Mouse (Mus musculus) intestine, embryonic 15.5 days (tissue): ENCODE measurements around the gene Mgme1. TPM values are rescaled to one million over a fixed set of nuclear protein-coding genes. Genes with fewer than 3 reads are reported as not detected.
A peak's percentile ranks its signal among the peaks of the same experiment; 100 is the strongest.

ENCODE experiments used
- ATAC-seq: fragments of 200-750 bp; cut with Nextera tagmentation; 2 replicates; pipeline ENCODE4 v1.8.0; 2017; ENCODE audit warnings: moderate TSS enrichment, moderate library complexity
- H3K27ac ChIP-seq: fragments of 300-500 bp; sonication (generic); 2 replicates; pipeline ENCODE4 v1.5.1; 2015; ENCODE audit warnings: mild to moderate bottlenecking, inconsistent platforms
- H3K27me3 ChIP-seq: fragments of 300-500 bp; sonication (generic); replicated peaks from 2 replicates; pipeline ENCODE4 v1.6.1; 2015; ENCODE audit warnings: inconsistent platforms
- H3K36me3 ChIP-seq: fragments of 300-500 bp; sonication (generic); 2 replicates; pipeline ENCODE4 v1.6.1; 2015; ENCODE audit warnings: inconsistent platforms
- H3K4me1 ChIP-seq: fragments of 300-500 bp; sonication (generic); replicated peaks from 2 replicates; pipeline ENCODE4 v1.6.1; 2015; ENCODE audit warnings: inconsistent platforms
- H3K4me2 ChIP-seq: fragments of 300-500 bp; sonication (generic); replicated peaks from 2 replicates; pipeline ENCODE4 v1.6.1; 2015; ENCODE audit warnings: mild to moderate bottlenecking, inconsistent platforms
- H3K4me3 ChIP-seq: fragments of 300-500 bp; sonication (generic); replicated peaks from 2 replicates; pipeline ENCODE4 v1.5.1; 2015; ENCODE audit warnings: inconsistent platforms
- H3K9ac ChIP-seq: fragments of 300-500 bp; sonication (generic); 2 replicates; pipeline ENCODE4 v1.6.1; 2015; ENCODE audit warnings: inconsistent platforms
- H3K9me3 ChIP-seq: fragments of 300-500 bp; sonication (generic); 2 replicates; pipeline ENCODE4 v1.6.1; 2016; ENCODE audit warnings: inconsistent platforms
- WGBS: fragments of 180-500 bp; shearing (Covaris S2); methylation state at CpG from one replicate; pipeline ENCODE4 v1.1.7; 2015; 5-methylcytosine and 5-hydroxymethylcytosine counted together
- polyA plus RNA-seq: library from polyadenylated mRNA; unstranded; fragments of >200 nt; fragmentation: Nextera tagmentation; extraction: Ambion mirVana; gene quantifications from 2 replicates; pipeline ENCODE4 v1.2.1, GENCODE M21; 2015

The Mgme1 gene
- polyA plus RNA-seq: 22.7 and 23.3 TPM in 2 replicates

DNA sequence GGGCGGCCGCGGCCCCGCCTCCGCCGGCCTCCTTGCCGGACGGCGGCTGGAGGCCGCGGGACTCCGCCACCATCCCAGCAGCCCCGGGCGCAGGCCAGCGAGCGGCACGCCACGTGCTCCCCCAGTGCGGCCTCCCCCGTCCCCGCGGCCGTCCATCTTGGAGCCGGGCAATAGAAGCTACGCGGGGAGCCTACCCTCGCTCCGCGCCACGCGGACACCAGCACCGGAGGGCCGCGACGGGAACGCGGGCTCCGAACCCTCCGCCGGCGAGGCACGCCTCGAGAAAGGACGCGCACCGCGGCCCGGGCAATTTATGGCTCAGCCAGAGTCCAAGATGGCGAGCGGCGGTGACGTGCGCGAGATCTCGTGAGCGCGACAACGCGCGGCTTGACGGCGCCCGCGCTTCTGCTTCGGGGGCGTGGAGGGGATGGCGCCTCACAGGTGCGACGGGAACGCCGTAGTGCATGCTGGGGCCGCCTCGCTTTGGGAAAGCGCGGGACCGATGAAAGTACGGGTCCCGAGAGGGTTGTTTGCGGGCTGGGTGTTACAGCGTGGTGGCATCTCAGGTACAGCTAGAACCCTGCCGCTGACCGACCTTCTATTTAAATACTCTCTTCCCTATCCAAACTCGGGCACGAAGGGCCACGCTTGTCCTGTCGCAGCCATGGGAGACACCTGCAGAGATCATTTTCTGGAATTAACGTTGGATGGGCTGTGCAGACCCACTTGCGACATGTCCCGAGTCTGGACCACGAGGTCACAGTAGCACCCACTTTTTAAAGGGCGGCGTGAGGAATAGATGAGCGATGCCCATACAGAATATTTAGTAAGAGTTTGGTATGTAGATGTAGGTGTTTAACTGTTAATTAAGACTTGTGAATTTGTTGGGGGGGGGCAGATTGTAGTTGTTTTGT lies at the start of gene Mgme1, which contains the start of gene Snx5:
Mgme1 (plus strand) TSS at position 157 of the 914 bp plus-strand sequence.
Snx5 (minus strand) TSS at position 400 of the 914 bp plus-strand sequence.
- Histone ChIP-seq H3K9ac (peak within 1 kb of the TSS; percentile 98), H3K4me1 (peaks cover 25% of the 10 kb centered on the region), H3K4me2 (peak within 1 kb of the TSS; percentile 73), H3K4me3 (peak within 1 kb of the TSS; percentile 70), H3K27me3 (no peaks in the 10 kb centered on the region), H3K27ac (peak within 1 kb of the TSS; percentile 98), H3K9me3 (no peaks in the 10 kb centered on the region), H3K36me3 (no peaks in the 10 kb centered on the region)
- WGBS: under 1% methylated on average over 90 of the region's 93 CpGs
- ATAC-seq: peak; percentile 97

DNA sequence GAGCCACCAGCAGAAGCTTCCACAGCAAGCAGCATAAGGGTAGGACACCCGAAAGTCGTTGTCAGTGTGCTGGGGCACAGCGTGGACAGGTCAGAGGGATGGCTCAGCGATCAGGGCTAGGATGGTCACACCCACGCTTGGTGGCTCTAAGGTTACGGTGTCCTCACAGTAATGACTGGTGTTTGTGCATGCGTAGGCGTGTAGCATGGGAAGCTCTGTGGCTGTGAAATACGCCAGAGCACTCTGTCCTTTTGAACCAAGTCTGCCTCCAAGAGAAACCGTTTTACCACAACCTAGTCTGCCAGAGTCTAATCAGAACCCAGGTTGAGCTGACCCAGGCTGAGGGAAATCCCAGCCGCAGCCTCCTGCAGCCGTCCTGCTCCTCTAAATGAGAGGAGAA lies 46.1 kb upstream of the Mgme1 start:
- no peak overlapping the region for H3K4me3 ChIP-seq
- no peak for ATAC-seq
- no peak overlapping the region for H3K27ac ChIP-seq
- no peaks in the 10 kb centered on the region for H3K4me1 ChIP-seq
- no peak overlapping the region for H3K9ac ChIP-seq
- no peaks in the 10 kb centered on the region for H3K9me3 ChIP-seq
- H3K36me3 ChIP-seq: no peaks in the 10 kb centered on the region
- no peaks in the 10 kb centered on the region for H3K27me3 ChIP-seq
- 0 out of 2 replicates have a peak overlapping the region, but pooled peaks have one; percentile 21 for H3K4me2 ChIP-seq
- WGBS: 52% methylated on average over 12 of the region's 12 CpGs

DNA sequence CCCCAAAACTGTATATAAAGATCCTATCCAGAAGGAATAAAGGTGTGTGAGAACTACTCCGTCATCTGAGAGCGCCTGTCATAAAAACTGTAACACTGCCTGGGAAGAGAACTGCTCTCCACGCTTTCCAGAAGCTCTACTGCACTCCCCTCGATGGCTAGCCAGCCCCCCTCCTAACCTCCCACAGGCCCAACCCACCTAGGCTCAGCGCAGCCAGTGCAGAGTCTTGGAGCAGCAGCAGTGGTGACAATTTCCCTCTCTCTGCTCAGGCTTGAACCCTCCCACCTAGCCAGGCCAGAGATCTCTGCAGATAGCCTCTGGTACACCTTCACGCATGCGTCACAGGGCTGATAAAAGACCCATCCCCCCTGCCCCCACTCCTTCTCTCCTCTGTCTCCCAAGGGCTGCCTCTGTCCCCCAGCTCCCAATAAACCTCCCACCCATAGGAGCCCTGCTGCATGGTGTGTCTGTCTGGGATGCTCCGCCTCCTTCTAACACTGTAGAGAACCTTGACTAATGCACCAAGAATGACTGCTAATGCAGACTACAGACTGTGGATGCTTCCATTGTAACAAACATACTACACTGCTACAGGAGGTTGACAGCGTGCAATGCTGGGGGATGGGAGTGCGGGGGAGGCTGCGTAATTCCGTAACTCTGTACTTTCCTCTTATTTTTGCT lies 43.4 kb upstream of the Mgme1 start:
- WGBS: 83% methylated on average over 12 of the region's 12 CpGs
- no peak overlapping the region for H3K27ac ChIP-seq
- H3K9ac ChIP-seq: no peak overlapping the region
- H3K36me3 ChIP-seq: no peaks in the 10 kb centered on the region
- H3K4me1 ChIP-seq: no peaks in the 10 kb centered on the region; the same call in 1 of the 2 replicates
- no peak overlapping the region for H3K4me2 ChIP-seq
- H3K9me3 ChIP-seq: no peaks in the 10 kb centered on the region
- no peaks in the 10 kb centered on the region for H3K27me3 ChIP-seq
- no peak for ATAC-seq
- H3K4me3 ChIP-seq: no peak overlapping the region

DNA sequence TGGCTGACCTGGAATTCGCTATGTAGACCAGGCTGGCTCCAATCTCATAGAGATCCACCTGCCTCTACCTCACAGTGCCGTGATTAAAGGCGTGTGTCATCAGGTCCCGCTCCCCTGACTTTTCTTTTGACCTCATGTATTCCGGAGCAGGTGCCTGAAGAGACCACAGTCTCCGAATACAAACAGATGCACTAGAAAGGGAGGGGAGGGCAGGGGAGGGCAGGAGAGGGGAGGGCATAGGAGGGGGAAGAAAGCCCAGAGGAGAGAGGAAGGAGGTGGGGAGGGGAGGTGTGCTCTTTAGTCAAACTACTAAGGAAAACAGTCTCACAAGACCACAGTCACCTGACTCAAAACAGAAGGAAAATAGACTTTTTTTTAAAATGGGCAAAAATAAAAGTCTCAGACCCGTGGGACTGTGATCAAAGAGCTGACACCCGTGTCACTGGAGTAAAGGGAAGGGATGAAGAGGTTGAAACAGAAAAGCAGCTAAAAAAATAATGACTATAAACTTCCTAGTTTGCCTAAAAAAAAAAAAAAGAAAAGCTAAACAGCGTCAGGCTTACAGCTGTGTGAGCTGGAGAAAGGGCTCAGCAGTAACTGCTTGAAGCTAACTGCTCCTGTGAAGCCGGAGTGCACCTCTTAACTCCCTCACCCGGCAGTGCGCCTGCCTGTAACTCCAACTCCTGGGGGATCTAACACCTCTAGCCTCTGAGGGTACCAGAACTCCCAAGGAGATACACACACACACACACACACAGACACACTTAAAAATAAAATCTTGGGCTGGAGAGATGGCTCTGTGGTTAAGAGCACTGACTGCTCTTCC lies 41.7 kb upstream of the Mgme1 start:
- no peak for ATAC-seq
- Histone ChIP-seq H3K4me2 (no peak overlapping the region), H3K27ac (no peak overlapping the region), H3K9ac (no peak overlapping the region), H3K9me3 (no peaks in the 10 kb centered on the region), H3K27me3 (no peaks in the 10 kb centered on the region), H3K4me1 (no peaks in the 10 kb centered on the region; the same call in 1 of the 2 replicates), H3K36me3 (no peaks in the 10 kb centered on the region), H3K4me3 (no peak overlapping the region)
- WGBS: 76% methylated on average over 12 of the region's 12 CpGs

- Histone ChIP-seq H3K4me2 (no peak overlapping the region), H3K4me1 (no peaks in the 10 kb centered on the region; the same call in 1 of the 2 replicates), H3K36me3 (no peaks in the 10 kb centered on the region), H3K27me3 (no peaks in the 10 kb centered on the region), H3K27ac (no peak overlapping the region), H3K9me3 (no peaks in the 10 kb centered on the region), H3K9ac (no peak overlapping the region), H3K4me3 (no peak overlapping the region)
- no peak for ATAC-seq
- WGBS: 82% methylated on average over 14 of the region's 14 CpGs
These were observed 40.8 kb upstream of the Mgme1 start for GRCm38 (mm10) chr2:144229647-144230046.

DNA sequence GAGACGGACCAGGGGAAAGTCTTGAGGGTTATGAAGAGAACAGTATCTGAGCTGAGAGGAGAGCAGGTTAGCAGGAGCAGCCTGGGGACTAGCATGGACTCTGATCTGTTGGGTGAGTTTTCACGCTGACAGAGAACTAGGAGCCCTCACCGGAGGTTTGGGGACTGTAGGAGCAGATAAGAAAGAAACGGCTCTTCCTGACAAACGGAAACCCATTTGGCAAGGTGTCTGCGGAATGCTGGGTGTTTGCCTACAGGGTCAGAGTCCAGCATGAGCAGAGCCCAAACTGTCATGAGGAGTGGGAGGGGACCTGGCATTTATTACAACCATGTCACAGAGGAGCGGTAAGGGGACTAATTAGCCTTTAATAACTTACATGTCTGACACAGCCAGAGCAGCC lies 40.0 kb upstream of the Mgme1 start:
- no peak overlapping the region for H3K4me3 ChIP-seq
- 29% methylated on average over 7 of the region's 7 CpGs for WGBS

GRCm38 (mm10) chr2:144231115-144231514 lies 39.3 kb upstream of the Mgme1 start:
- Histone ChIP-seq H3K9ac (no peak overlapping the region), H3K4me2 (peak overlapping the region; percentile 34; the same call in 1 of the 2 replicates), H3K27me3 (no peaks in the 10 kb centered on the region), H3K27ac (no peak overlapping the region), H3K9me3 (no peaks in the 10 kb centered on the region), H3K36me3 (no peaks in the 10 kb centered on the region), H3K4me3 (no peak overlapping the region), H3K4me1 (no peaks in the 10 kb centered on the region; the same call in 1 of the 2 replicates)
- WGBS: 69% methylated on average over 5 of the region's 5 CpGs
- ATAC-seq: no peak; the same call in 1 of the 2 replicates

More for the DNA sequence above, 40.0 kb upstream of the Mgme1 start:
- Histone ChIP-seq H3K9ac (no peak overlapping the region), H3K9me3 (no peaks in the 10 kb centered on the region), H3K27ac (peak overlapping the region; percentile 54; the same call in 1 of the 2 replicates), H3K4me2 (peak overlapping the region; percentile 34), H3K4me1 (no peaks in the 10 kb centered on the region; the same call in 1 of the 2 replicates), H3K27me3 (no peaks in the 10 kb centered on the region), H3K36me3 (no peaks in the 10 kb centered on the region)
- peak; percentile 92 for ATAC-seq

DNA sequence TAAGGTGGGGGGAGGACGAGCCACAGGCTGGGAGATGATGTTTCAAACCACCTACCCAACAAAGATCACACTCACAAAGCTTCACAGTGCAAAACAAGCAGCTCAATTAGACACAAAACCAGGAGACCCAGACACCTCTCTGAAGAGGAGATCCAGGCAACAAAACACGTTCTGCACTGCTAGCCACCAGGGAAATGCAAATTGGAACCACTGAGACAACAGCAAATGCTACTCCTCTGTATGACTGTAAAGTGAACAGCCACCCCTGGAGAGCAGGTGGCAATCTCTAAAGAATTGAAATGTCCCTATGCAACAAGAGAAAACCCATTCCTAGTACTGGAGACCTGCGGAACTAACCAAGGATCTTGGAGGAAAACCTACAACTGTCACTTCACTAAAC lies 36.9 kb upstream of the Mgme1 start:
- Histone ChIP-seq H3K4me2 (no peak overlapping the region), H3K4me1 (peaks cover 6% of the 10 kb centered on the region; the same call in 1 of the 2 replicates), H3K36me3 (no peaks in the 10 kb centered on the region), H3K9ac (no peak overlapping the region), H3K9me3 (no peaks in the 10 kb centered on the region), H3K27me3 (no peaks in the 10 kb centered on the region), H3K4me3 (no peak overlapping the region), H3K27ac (no peak overlapping the region)
- ATAC-seq: no peak
- 70% methylated on average over 3 of the region's 3 CpGs for WGBS

- Histone ChIP-seq H3K9me3 (no peaks in the 10 kb centered on the region), H3K4me3 (no peak overlapping the region), H3K36me3 (no peaks in the 10 kb centered on the region), H3K27me3 (no peaks in the 10 kb centered on the region), H3K27ac (no peak overlapping the region), H3K4me2 (no peak overlapping the region), H3K4me1 (0 out of 2 replicates have a peak, but pooled peaks cover 13% of the 10 kb centered on the region), H3K9ac (no peak overlapping the region)
- 47% methylated on average over 3 of the region's 3 CpGs for WGBS
- ATAC-seq: no peak
These were observed 34.7 kb upstream of the Mgme1 start for GRCm38 (mm10) chr2:144235776-144236175.

- Histone ChIP-seq H3K36me3 (no peaks in the 10 kb centered on the region), H3K9me3 (no peaks in the 10 kb centered on the region), H3K27me3 (no peaks in the 10 kb centered on the region), H3K27ac (no peak overlapping the region), H3K4me3 (no peak overlapping the region), H3K4me1 (0 out of 2 replicates have a peak, but pooled peaks cover 13% of the 10 kb centered on the region), H3K4me2 (no peak overlapping the region), H3K9ac (no peak overlapping the region)
- ATAC-seq: peak; percentile 39; the same call in 1 of the 2 replicates
- 63% methylated on average over 9 of the region's 9 CpGs for WGBS
These were observed 33.5 kb upstream of the Mgme1 start for GRCm38 (mm10) chr2:144236791-144237584.

DNA sequence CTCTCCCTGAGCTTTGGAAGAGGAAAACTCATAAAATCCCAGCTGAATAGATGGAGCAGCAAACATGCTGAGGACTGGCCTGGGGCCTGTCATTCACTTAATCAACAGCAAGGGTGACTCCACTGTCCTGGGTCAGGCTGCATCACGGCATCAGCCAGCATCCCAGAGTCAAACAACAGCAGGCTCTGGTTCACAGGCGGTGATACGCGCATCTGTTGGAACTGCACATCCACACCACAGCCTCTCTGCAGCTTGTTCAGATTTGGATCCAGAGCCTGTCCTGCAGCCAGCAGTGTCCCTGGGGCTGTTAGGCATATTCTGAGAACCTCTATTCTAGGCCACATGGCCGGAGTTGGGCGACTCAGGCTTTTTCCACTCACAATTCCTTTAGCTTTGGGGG lies 32.1 kb upstream of the Mgme1 start:
- no peaks in the 10 kb centered on the region for H3K36me3 ChIP-seq
- H3K4me3 ChIP-seq: no peak overlapping the region
- 0 out of 2 replicates have a peak, but pooled peaks cover 13% of the 10 kb centered on the region for H3K4me1 ChIP-seq
- ATAC-seq: peak; percentile 62; the same call in 1 of the 2 replicates
- no peaks in the 10 kb centered on the region for H3K9me3 ChIP-seq
- 82% methylated on average over 6 of the region's 6 CpGs for WGBS
- no peak overlapping the region; the same call in 1 of the 2 replicates for H3K9ac ChIP-seq
- no peak overlapping the region for H3K4me2 ChIP-seq
- no peaks in the 10 kb centered on the region for H3K27me3 ChIP-seq
- H3K27ac ChIP-seq: no peak overlapping the region
